8 mouse cellular contexts compared by ENCODE assay signal in genomic region chr7:145205363-145205902, GRCm38 (mm10). TPM values are rescaled to one million over a fixed set of nuclear protein-coding genes. Genes with fewer than 3 reads are reported as not detected.
DNase-seq lines count a peak whose midpoint lies in the region; ATAC-seq and TF ChIP-seq lines count a peak whose summit lies in the region.

No protein-coding gene starts in this region.

- no peaks in the 10 kb centered on the region for H3K27me3 ChIP-seq in kidney, postnatal 0 days (ENCODE audit: insufficient read depth, low read length)
- H3K27me3 ChIP-seq in kidney, adult 2 months (replicated peaks; ENCODE audit: control insufficient read depth, insufficient read depth, low read length), result no peaks in the 10 kb centered on the region
- no peaks in the 10 kb centered on the region for H3K27me3 ChIP-seq in forebrain, embryonic 13.5 days
- H3K27me3 ChIP-seq in limb, embryonic 12.5 days, result no peaks in the 10 kb centered on the region
- no peaks in the 10 kb centered on the region for H3K27me3 ChIP-seq in cerebellum, adult 2 months (ENCODE audit: control insufficient read depth, insufficient read depth, low read length)

- H3K9me3 ChIP-seq in kidney, postnatal 0 days (replicated peaks; ENCODE audit: low read length), result no peaks in the 10 kb centered on the region
- peaks cover 7% of the 10 kb centered on the region; the same call in 1 of the 2 replicates for H3K9me3 ChIP-seq in forebrain, embryonic 13.5 days (replicated peaks)
- H3K9me3 ChIP-seq in limb, embryonic 12.5 days, result peaks cover 5% of the 10 kb centered on the region

- no peak for ATAC-seq in kidney, postnatal 0 days (replicated peaks; ENCODE audit: low FRiP score, low read depth)
- no peak; the same call in none of the 2 replicates for ATAC-seq in forebrain, embryonic 13.5 days
- ATAC-seq in limb, embryonic 12.5 days (ENCODE audit: insufficient number of reproducible peaks, insufficient read depth, low FRiP score, low TSS enrichment, low read depth), result peak; percentile 16; the same call in 1 of the 2 replicates

- H3K36me3 ChIP-seq in kidney, postnatal 0 days (ENCODE audit: insufficient read depth, low read length), result no peaks in the 10 kb centered on the region
- no peaks in the 10 kb centered on the region for H3K36me3 ChIP-seq in kidney, adult 2 months (ENCODE audit: control insufficient read depth, insufficient read depth, low read length)
- H3K36me3 ChIP-seq in forebrain, embryonic 13.5 days (ENCODE audit: poor library complexity, severe bottlenecking), result no peaks in the 10 kb centered on the region
- H3K36me3 ChIP-seq in limb, embryonic 12.5 days, result no peaks in the 10 kb centered on the region

- peak overlapping the region; percentile 61; the same call in 1 of the 2 replicates for H3K9ac ChIP-seq in kidney, postnatal 0 days (ENCODE audit: low read depth, low read length)
- peak overlapping the region; percentile 55 for H3K9ac ChIP-seq in forebrain, embryonic 13.5 days
- peak overlapping the region; percentile 62; the same call in 1 of the 2 replicates for H3K9ac ChIP-seq in limb, embryonic 12.5 days (replicated peaks)

- no peak overlapping the region for H3K4me2 ChIP-seq in kidney, postnatal 0 days (ENCODE audit: low read length)
- peak overlapping the region; percentile 50 for H3K4me2 ChIP-seq in forebrain, embryonic 13.5 days
- H3K4me2 ChIP-seq in limb, embryonic 12.5 days, result no peak overlapping the region

- no peak for DNase-seq in kidney, postnatal 0 days (ENCODE audit: low spot score)
- no peak for DNase-seq in kidney, adult 2 months
- no peak for DNase-seq in cerebellum, adult 2 months
- no peak for DNase-seq in adrenal gland, adult 2 months
- DNase-seq in embryo, embryonic 9.5 days (ENCODE audit: extremely low spot score), result no peak

- H3K4me1 ChIP-seq in kidney, postnatal 0 days (replicated peaks; ENCODE audit: insufficient read depth, low read length), result peaks cover 15% of the 10 kb centered on the region
- H3K4me1 ChIP-seq in kidney, adult 2 months (ENCODE audit: control insufficient read depth, insufficient read depth, low read length), result no peaks in the 10 kb centered on the region
- peaks cover 39% of the 10 kb centered on the region for H3K4me1 ChIP-seq in forebrain, embryonic 13.5 days
- H3K4me1 ChIP-seq in limb, embryonic 12.5 days (replicated peaks), result peaks cover 32% of the 10 kb centered on the region
- peaks cover 13% of the 10 kb centered on the region for H3K4me1 ChIP-seq in olfactory bulb, adult 2 months (ENCODE audit: control insufficient read depth, insufficient read depth, low read length)
- H3K4me1 ChIP-seq in cerebellum, adult 2 months (ENCODE audit: control insufficient read depth, insufficient read depth, low read length), result peaks cover 11% of the 10 kb centered on the region

- no peak overlapping the region for H3K4me3 ChIP-seq in kidney, postnatal 0 days (replicated peaks; ENCODE audit: low read depth, low read length)
- no peak overlapping the region for H3K4me3 ChIP-seq in kidney, adult 2 months (ENCODE audit: insufficient read depth, low read depth, low read length)
- H3K4me3 ChIP-seq in forebrain, embryonic 13.5 days, result no peak overlapping the region
- H3K4me3 ChIP-seq in limb, embryonic 12.5 days (replicated peaks), result no peak overlapping the region
- H3K4me3 ChIP-seq in olfactory bulb, adult 2 months (ENCODE audit: insufficient read depth, low read depth, low read length), result no peak overlapping the region
- no peak overlapping the region for H3K4me3 ChIP-seq in cerebellum, adult 2 months (replicated peaks; ENCODE audit: insufficient read depth, low read depth, low read length)

- TF ChIP-seq POLR2A in kidney, adult 2 months (IDR thresholded peaks at IDR 0.05; ENCODE audit: low read depth, low read length), result no peak
- TF ChIP-seq POLR2A in olfactory bulb, adult 2 months (IDR thresholded peaks at IDR 0.05; ENCODE audit: insufficient read depth, low read depth, low read length), result no peak
- TF ChIP-seq POLR2A in cerebellum, adult 2 months (IDR thresholded peaks at IDR 0.05; ENCODE audit: borderline replicate concordance, insufficient read depth, low read length), result no peak

- no peak for TF ChIP-seq CTCF in kidney, postnatal 0 days (IDR thresholded peaks at IDR 0.05; ENCODE audit: low read depth)
- no peak for TF ChIP-seq CTCF in kidney, adult 2 months (conservative IDR thresholded peaks at IDR 0.05; ENCODE audit: insufficient read depth, insufficient read length, low read depth, low read length)
- no peak for TF ChIP-seq CTCF in olfactory bulb, adult 2 months (IDR thresholded peaks at IDR 0.05; ENCODE audit: insufficient read depth, low read depth, low read length)
- TF ChIP-seq CTCF in cerebellum, adult 2 months (IDR thresholded peaks at IDR 0.05; ENCODE audit: borderline replicate concordance, insufficient read depth, low read depth, low read length), result no peak

- 89% methylated on average over 4 of the region's 4 CpGs for WGBS in kidney, postnatal 0 days
- WGBS in kidney, adult 2 months, result 97% methylated on average over 4 of the region's 4 CpGs
- WGBS in forebrain, embryonic 13.5 days, result 77% methylated on average over 4 of the region's 4 CpGs
- 88% methylated on average over 4 of the region's 4 CpGs for WGBS in limb, embryonic 12.5 days
- 93% methylated on average over 4 of the region's 4 CpGs for WGBS in olfactory bulb, adult 2 months
- WGBS in cerebellum, adult 2 months, result 95% methylated on average over 4 of the region's 4 CpGs

- peak overlapping the region; percentile 85; the same call in 1 of the 2 replicates for H3K27ac ChIP-seq in kidney, postnatal 0 days
- no peak overlapping the region for H3K27ac ChIP-seq in kidney, adult 2 months (ENCODE audit: insufficient read depth, low read depth, low read length)
- H3K27ac ChIP-seq in forebrain, embryonic 13.5 days, result peak overlapping the region; percentile 97
- peak overlapping the region; percentile 99 for H3K27ac ChIP-seq in limb, embryonic 12.5 days
- 0 out of 2 replicates have a peak overlapping the region, but pooled peaks have one; percentile 10 for H3K27ac ChIP-seq in olfactory bulb, adult 2 months (ENCODE audit: insufficient read depth, low read depth, low read length)
- H3K27ac ChIP-seq in cerebellum, adult 2 months (ENCODE audit: insufficient read depth, low read length), result no peak overlapping the region

RNA-seq across cellular contexts. Expression of gene 1810010D01Rik, which starts 2.5 kb away (rescaled TPM):
- polyA plus RNA-seq in kidney, postnatal 0 days (2015; fragmentation: Nextera tagmentation; extraction: Ambion mirVana), result not detected in 2 replicates
- 0.42 and 0.88 TPM in 2 replicates for polyA plus RNA-seq in kidney, adult 2 months (2012; rRNA removed)
- 0.28 and 0.49 TPM in 2 replicates for polyA plus RNA-seq in forebrain, embryonic 13.5 days (2015; fragmentation: Nextera tagmentation; extraction: Ambion mirVana)
- polyA plus RNA-seq in limb, embryonic 12.5 days (2016; fragmentation: Nextera tagmentation; extraction: Ambion mirVana), result 0.41 TPM in 1 of 2 replicates, not detected in the other
- polyA plus RNA-seq in olfactory bulb, adult 2 months (2012; ENCODE audit: insufficient read depth, insufficient read length, low replicate concordance, missing spikeins), result not detected in 2 replicates
- polyA plus RNA-seq in cerebellum, adult 2 months (2012; rRNA removed), result 11.3 and 13.6 TPM in 2 replicates
- total RNA-seq in adrenal gland, adult 2 months (2021), result under 1 TPM in 1 of 2 experiments, not detected in 1; 0.48 TPM
- 1.1 and 1.7 TPM in 2 replicates for polyA plus RNA-seq in adrenal gland, adult 2 months (2012; rRNA removed)

Comparison
In these comparisons a context has a peak if more than half of its experiments do, and no peak if none do; other contexts are left out.
1. H3K27ac ChIP-seq: peak in kidney, postnatal 0 days (single experiment), forebrain, embryonic 13.5 days (single experiment), limb, embryonic 12.5 days (single experiment) and olfactory bulb, adult 2 months (single experiment); none in kidney, adult 2 months (single experiment) and cerebellum, adult 2 months (single experiment).
2. Peak in every context shown above with its lines, with median percentiles within 50 percentile points of each other: H3K9ac ChIP-seq.